Mouse (Mus musculus) inflammation-experienced regulatory T-cells, adult 6 months (primary cell): ENCODE data around the gene Cryab. TPM values are rescaled to one million over a fixed set of nuclear protein-coding genes. Genes with fewer than 3 reads are reported as not detected.

Source experiments
- ATAC-seq: one replicate; pipeline ENCODE4 v1.8.0; 2017
- polyA plus RNA-seq, 3 experiments: library from polyadenylated mRNA; unstranded; fragments of 100-300 nt; shearing (Covaris generic); gene quantifications; one replicate each; pipeline ENCODE4 v1.2.1; 2017

Gene Cryab
- polyA plus RNA-seq, 3 experiments from 2014 or later = 1.7 to 1.9 TPM; not detected in 1

GRCm38 (mm10) chr9:50745806-50746205 is 5.3 kb upstream of the Cryab start:
- ATAC-seq = no peak

GRCm38 (mm10) chr9:50746214-50746677 is 4.9 kb upstream of the Cryab start, which contains the start of gene 2310030G06Rik:
Gene 2310030G06Rik (minus strand): TSS chr9:50746536.
- ATAC-seq = no peak

GRCm38 (mm10) chr9:50750706-50751105 is 419 bp upstream of the Cryab start:
- ATAC-seq = no peak

GRCm38 (mm10) chr9:50752054-50752602 is 1.0 kb downstream of the Cryab start, which contains the start of gene Hspb2:
Gene Hspb2 (minus strand): TSS chr9:50752354.
- no peak for ATAC-seq

- ATAC-seq = no peak
Observed at GRCm38 (mm10) chr9:50752784-50753615, 1.9 kb downstream of the Cryab start.

- no peak for ATAC-seq
Observed at GRCm38 (mm10) chr9:50753947-50754346, 2.8 kb downstream of the Cryab start.

- no peak for ATAC-seq
Observed at GRCm38 (mm10) chr9:50756711-50757110, 5.6 kb downstream of the Cryab start.

- ATAC-seq = no peak
Observed at GRCm38 (mm10) chr9:50761520-50762243, 10.6 kb downstream of the Cryab start.

GRCm38 (mm10) chr9:50763331-50763730 is 12.2 kb downstream of the Cryab start:
- ATAC-seq = no peak

- ATAC-seq = peak; percentile 1
Observed at GRCm38 (mm10) chr9:50767531-50768106, 16.5 kb downstream of the Cryab start.

- ATAC-seq = peak; percentile 90
Observed at GRCm38 (mm10) chr9:50768107-50769002, 17.2 kb downstream of the Cryab start, which contains the start of gene Fdxacb1. Gene Fdxacb1 (plus strand): TSS chr9:50768236.

- no peak for ATAC-seq
Observed at GRCm38 (mm10) chr9:50770011-50770410, 18.9 kb downstream of the Cryab start.

- no peak for ATAC-seq
Observed at GRCm38 (mm10) chr9:50774026-50774462, 22.9 kb downstream of the Cryab start.

GRCm38 (mm10) chr9:50774991-50775612 is 24.0 kb downstream of the Cryab start, which contains the start of the genes Alg9 and 1110032A03Rik:
Gene Alg9 (plus strand): TSS chr9:50775019.
Gene 1110032A03Rik (minus strand): TSS chr9:50775520.
- ATAC-seq = peak; percentile 79

GRCm38 (mm10) chr9:50775662-50776126 is 24.6 kb downstream of the Cryab start:
- ATAC-seq = peak; percentile 16

- no peak for ATAC-seq
Observed at GRCm38 (mm10) chr9:50776162-50776760, 25.1 kb downstream of the Cryab start.

GRCm38 (mm10) chr9:50782155-50782554 is 31.0 kb downstream of the Cryab start:
- ATAC-seq = peak; percentile 28

- no peak for ATAC-seq
Observed at GRCm38 (mm10) chr9:50795266-50795665, 44.1 kb downstream of the Cryab start.

- ATAC-seq = no peak
Observed at GRCm38 (mm10) chr9:50796776-50797175, 45.7 kb downstream of the Cryab start.

GRCm38 (mm10) chr9:50797641-50798040 is 46.5 kb downstream of the Cryab start:
- no peak for ATAC-seq
